Mouse (Mus musculus) myocyte (in vitro differentiated cells): Measurements from ENCODE around the gene Sox5. TPM values are rescaled to one million over a fixed set of nuclear protein-coding genes. Genes with fewer than 3 reads are reported as not detected.
"Not testable (repeated sequence)": the region's sequence is repeated elsewhere in the genome, so short reads cannot be mapped to it uniquely, and the experiment has no call there.

Source experiments
- H3K27me3 ChIP-seq: one replicate; pipeline ENCODE4 v1.6.1; 2011; ENCODE audit not compliant: control insufficient read depth, insufficient read depth, insufficient read length
- H3K36me3 ChIP-seq: one replicate; pipeline ENCODE4 v1.6.1; 2011; ENCODE audit not compliant: control insufficient read depth, insufficient read depth
- H3K4me2 ChIP-seq: one replicate; pipeline ENCODE4 v1.6.1; 2011; ENCODE audit warnings: low read depth, control low read depth
- H3K4me3 ChIP-seq: one replicate; pipeline ENCODE4 v1.5.1; 2011; ENCODE audit warnings: mild to moderate bottlenecking, control low read depth, moderate library complexity
- H3K79me2 ChIP-seq: one replicate; pipeline ENCODE4 v1.6.1; 2011; ENCODE audit not compliant: control insufficient read depth, insufficient read depth
- H3ac ChIP-seq: one replicate; pipeline ENCODE4 v1.6.1; 2011; ENCODE audit not compliant: control insufficient read depth, insufficient read length
- CEBPB ChIP-seq: IDR thresholded peaks from 2 replicates; pipeline ENCODE4 v1.6.1; 2011; ENCODE audit warnings: mild to moderate bottlenecking, moderate library complexity; ENCODE audit not compliant: poor library complexity, insufficient read depth, severe bottlenecking
- E2F4 ChIP-seq: IDR thresholded peaks from one replicate; pipeline ENCODE4 v1.6.1; 2011; ENCODE audit warnings: mild to moderate bottlenecking, control low read depth, moderate library complexity; ENCODE audit not compliant: insufficient read depth
- MAX ChIP-seq: IDR thresholded peaks from one replicate; pipeline ENCODE4 v1.6.1; 2011; ENCODE audit warnings: low read depth, mild to moderate bottlenecking, control low read depth
- MYOD1 ChIP-seq, 3 experiments: IDR thresholded peaks; one replicate each; pipeline ENCODE4 v1.6.1; 2011; ENCODE audit warnings: control low read depth in 2 of 3, low read depth in 2 of 3, mild to moderate bottlenecking in 2 of 3, moderate library complexity in 1 of 3; ENCODE audit not compliant: insufficient read length in 2 of 3, control insufficient read depth in 1 of 3
- MYOG ChIP-seq, 3 experiments: IDR thresholded peaks; one replicate each; pipeline ENCODE4 v1.6.1; 2011; ENCODE audit warnings: control low read depth in 2 of 3, low read depth in 2 of 3, mild to moderate bottlenecking in 2 of 3; ENCODE audit not compliant: insufficient read length in 2 of 3, control insufficient read depth in 1 of 3, insufficient read depth in 1 of 3
- POLR2A ChIP-seq: IDR thresholded peaks from one replicate; pipeline ENCODE4 v1.6.1; 2011; ENCODE audit warnings: low read depth, mild to moderate bottlenecking, control low read depth, moderate library complexity; ENCODE audit not compliant: insufficient read length
- POLR2AphosphoS2 ChIP-seq: IDR thresholded peaks from one replicate; pipeline ENCODE4 v1.6.1; 2011; ENCODE audit warnings: low read depth, control low read depth; ENCODE audit not compliant: insufficient read length
- REST ChIP-seq: IDR thresholded peaks from one replicate; pipeline ENCODE4 v1.6.1; 2011; ENCODE audit warnings: mild to moderate bottlenecking, control low read depth, moderate library complexity; ENCODE audit not compliant: insufficient read depth, insufficient read length
- SRF ChIP-seq: IDR thresholded peaks from one replicate; pipeline ENCODE4 v1.6.1; 2011; ENCODE audit warnings: low read depth; ENCODE audit not compliant: control insufficient read depth, insufficient read length
- TCF12 ChIP-seq: IDR thresholded peaks from one replicate; pipeline ENCODE4 v1.6.1; 2011; ENCODE audit warnings: mild to moderate bottlenecking, control low read depth; ENCODE audit not compliant: poor library complexity, insufficient read depth, severe bottlenecking
- TCF3 ChIP-seq: IDR thresholded peaks from one replicate; pipeline ENCODE4 v1.6.1; 2011; ENCODE audit warnings: low read depth, control low read depth; ENCODE audit not compliant: insufficient read length
- USF1 ChIP-seq: IDR thresholded peaks from one replicate; pipeline ENCODE4 v1.6.1; 2011; ENCODE audit warnings: low read depth, mild to moderate bottlenecking, control low read depth, moderate library complexity
- polyA plus RNA-seq: library from polyadenylated mRNA; unstranded; fragments of >200 nt; fragmentation: generic; extraction: Trizol; gene quantifications from one replicate; pipeline ENCODE4 v1.2.1, GENCODE M21; 2012; ENCODE audit warnings: missing spikeins

Sox5 gene
- polyA plus RNA-seq, 1 experiment, result 0.50 TPM

DNA sequence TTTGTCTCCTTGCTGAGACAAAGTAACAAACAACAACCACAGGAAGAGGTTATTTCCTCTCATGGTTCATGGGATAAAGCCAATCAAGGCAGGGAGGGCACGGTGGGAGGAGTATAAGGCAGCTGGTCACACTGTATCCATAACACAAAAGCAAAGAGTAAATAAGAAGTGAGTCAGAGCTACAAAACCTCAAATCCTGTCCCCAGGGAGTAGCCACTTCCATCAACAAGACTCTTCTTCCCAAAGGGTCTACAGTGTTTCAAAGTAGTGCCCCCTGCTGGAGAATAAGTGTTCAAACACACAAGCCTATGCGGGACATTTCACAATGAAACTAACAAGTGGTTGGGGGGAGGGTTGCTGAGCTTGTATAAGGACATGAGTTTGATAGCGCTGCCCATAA is 500.1 kb downstream of the Sox5 start:
- H3K27me3 ChIP-seq, result no peaks in the 10 kb centered on the region
- H3K4me2 ChIP-seq, result no peak overlapping the region
- no peak overlapping the region for H3ac ChIP-seq
- H3K79me2 ChIP-seq, result no peaks in the 10 kb centered on the region
- no peak for TF ChIP-seq TCF12
- TF ChIP-seq CEBPB, result no peak
- TF ChIP-seq REST, result no peak
- TF ChIP-seq POLR2AphosphoS2, result no peak
- TF ChIP-seq USF1, result no peak
- no peak for TF ChIP-seq E2F4
- no peak for TF ChIP-seq POLR2A
- TF ChIP-seq MYOD1 (IDR thresholded peaks at IDR 0.05; ENCODE audit: control insufficient read depth in 1 of 3, insufficient read length in 2 of 3, low read depth in 2 of 3), result no peak
- TF ChIP-seq MYOG (IDR thresholded peaks at IDR 0.05; ENCODE audit: control insufficient read depth in 1 of 3, insufficient read depth in 1 of 3, insufficient read length in 2 of 3, low read depth in 2 of 3), result no peak
- H3K36me3 ChIP-seq, result no peaks in the 10 kb centered on the region
- no peak overlapping the region for H3K4me3 ChIP-seq

- Histone ChIP-seq H3K79me2 (no peaks in the 10 kb centered on the region), H3ac (no peak overlapping the region), H3K36me3 (no peaks in the 10 kb centered on the region), H3K27me3 (no peaks in the 10 kb centered on the region), H3K4me3 (no peak overlapping the region), H3K4me2 (no peak overlapping the region)
- TF ChIP-seq USF1, result no peak
- no peak for TF ChIP-seq SRF
- TF ChIP-seq CEBPB, result no peak
- no peak for TF ChIP-seq MYOD1 (IDR thresholded peaks at IDR 0.05; ENCODE audit: control insufficient read depth in 1 of 3, insufficient read length in 2 of 3, low read depth in 2 of 3)
- no peak for TF ChIP-seq E2F4
- TF ChIP-seq MAX, result no peak
- TF ChIP-seq TCF12, result no peak
- TF ChIP-seq POLR2A, result no peak
These were observed 503.2 kb downstream of the Sox5 start for GRCm38 (mm10) chr6:144278505-144279053.

GRCm38 (mm10) chr6:144273425-144273824 is 508.4 kb downstream of the Sox5 start:
- H3K79me2 ChIP-seq, H3K36me3 ChIP-seq, H3K4me3 ChIP-seq: not testable (repeated sequence)

DNA sequence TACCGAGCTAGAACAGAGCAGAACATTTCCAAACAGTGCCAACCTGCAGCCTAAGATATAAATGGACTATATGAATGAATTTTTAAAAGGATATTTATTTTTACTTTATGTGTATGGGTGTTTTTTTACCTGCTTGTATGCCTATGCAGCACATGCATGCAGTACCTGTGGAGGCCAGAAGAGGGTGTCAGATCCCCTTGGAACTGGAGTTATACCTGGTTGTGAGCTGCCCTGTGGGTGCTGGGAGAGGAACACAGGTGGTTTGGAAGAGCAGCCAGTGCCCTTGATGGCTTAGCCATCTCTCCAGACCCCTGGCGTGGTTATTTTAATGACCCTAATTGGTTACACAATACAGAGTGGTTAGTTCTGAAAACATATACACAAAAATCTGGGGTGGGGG is 510.5 kb downstream of the Sox5 start:
- H3K4me2 ChIP-seq, result no peak overlapping the region
- no peaks in the 10 kb centered on the region for H3K27me3 ChIP-seq
- TF ChIP-seq SRF (no peak), MAX (no peak), E2F4 (no peak), POLR2AphosphoS2 (no peak), MYOD1 (IDR thresholded peaks at IDR 0.05; ENCODE audit: control insufficient read depth in 1 of 3, insufficient read length in 2 of 3, low read depth in 2 of 3) (no peak), CEBPB (no peak), TCF12 (no peak), REST (no peak), POLR2A (no peak), USF1 (no peak), TCF3 (no peak)
- H3ac ChIP-seq, result no peak overlapping the region
- H3K4me3 ChIP-seq, result no peak overlapping the region
- H3K36me3 ChIP-seq, result no peaks in the 10 kb centered on the region
- H3K79me2 ChIP-seq, result no peaks in the 10 kb centered on the region

More at GRCm38 (mm10) chr6:144273425-144273824, 508.4 kb downstream of the Sox5 start:
- H3ac ChIP-seq, H3K4me2 ChIP-seq, H3K27me3 ChIP-seq: not testable (repeated sequence)

GRCm38 (mm10) chr6:144270306-144270705 is 511.5 kb downstream of the Sox5 start:
- Histone ChIP-seq H3K79me2 (no peaks in the 10 kb centered on the region), H3K36me3 (no peaks in the 10 kb centered on the region), H3K27me3 (no peaks in the 10 kb centered on the region), H3K4me3 (no peak overlapping the region), H3ac (no peak overlapping the region), H3K4me2 (no peak overlapping the region)
- no peak for TF ChIP-seq POLR2A
- no peak for TF ChIP-seq USF1
- no peak for TF ChIP-seq REST
- TF ChIP-seq MYOD1 (IDR thresholded peaks at IDR 0.05; ENCODE audit: control insufficient read depth in 1 of 3, insufficient read length in 2 of 3, low read depth in 2 of 3), result no peak
- no peak for TF ChIP-seq SRF

DNA sequence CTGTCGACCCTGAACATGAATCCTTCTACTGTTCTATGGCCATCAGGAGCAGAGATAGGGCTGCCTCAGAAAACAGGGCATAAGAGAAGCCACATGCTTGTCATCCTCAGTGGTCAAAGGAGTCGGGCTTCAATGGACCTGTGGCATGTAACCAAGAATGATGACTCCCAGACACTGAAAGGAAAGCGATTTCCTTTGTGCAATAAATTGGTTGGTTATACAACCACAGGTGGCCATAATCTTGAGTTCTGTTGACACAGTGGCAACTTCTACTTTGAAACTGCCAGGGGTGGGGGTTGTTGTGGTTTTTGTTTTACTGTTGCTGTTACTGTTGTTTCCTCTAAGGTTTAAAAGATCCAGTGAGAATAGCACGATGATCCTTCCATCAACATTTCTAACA is 512.1 kb downstream of the Sox5 start:
- Histone ChIP-seq H3K4me3 (no peak overlapping the region), H3K79me2 (no peaks in the 10 kb centered on the region), H3K36me3 (no peaks in the 10 kb centered on the region), H3K27me3 (no peaks in the 10 kb centered on the region), H3ac (no peak overlapping the region), H3K4me2 (no peak overlapping the region)
- TF ChIP-seq POLR2A, result no peak
